Mouse (Mus musculus) CD4-positive helper T cell, adult 2 months (primary cell): ENCODE results near the gene Tbc1d19.

Source experiments
- DNase-seq: peaks from one replicate; pipeline ENCODE4 v3.0.0-alpha.2; 2012; ENCODE audit warnings: low read depth, missing footprints, low spot score

Gene Tbc1d19

DNA sequence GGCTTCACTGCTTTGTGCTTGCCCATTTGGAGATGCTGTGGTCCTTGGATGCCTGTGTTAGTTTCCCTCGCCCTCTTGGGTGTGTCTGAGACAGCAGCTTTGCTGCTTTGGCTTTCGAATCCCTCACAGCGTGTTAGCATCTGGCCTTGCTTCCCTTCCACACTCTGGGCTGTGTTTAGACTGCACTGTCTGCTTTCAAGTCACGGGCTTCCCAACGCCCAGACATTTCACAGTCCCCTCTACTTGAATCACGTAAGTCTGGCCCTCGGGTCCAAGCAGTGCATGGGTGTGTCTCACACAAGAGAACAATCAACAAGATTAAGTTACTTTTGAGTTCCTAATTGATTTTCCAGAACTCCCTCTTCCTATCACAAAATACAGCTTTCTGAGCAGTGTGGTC, 140.8 kb downstream of the Tbc1d19 start:
- no peak for DNase-seq

DNA sequence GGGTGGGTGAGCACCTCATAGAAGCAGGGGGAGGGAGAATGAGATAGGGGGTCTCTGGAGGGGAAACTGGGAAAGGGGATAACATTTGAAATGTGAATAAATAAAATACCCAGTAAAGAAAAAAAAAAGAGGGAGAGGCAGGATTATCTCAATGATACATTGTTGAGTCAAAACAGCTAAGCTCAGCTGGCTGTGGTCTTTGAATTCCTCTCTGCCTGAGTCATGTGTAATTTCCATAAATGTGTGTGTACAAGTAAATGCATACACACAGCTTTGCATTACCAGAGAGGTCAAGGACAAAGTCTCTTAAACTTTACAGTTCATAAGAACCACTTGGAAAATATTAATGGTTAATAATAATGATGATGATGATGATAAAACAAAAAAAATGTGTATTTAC, 143.8 kb downstream of the Tbc1d19 start:
- no peak for DNase-seq
